Mouse (Mus musculus): Measurements from ENCODE around the gene D11Wsu47e.
A peak's percentile ranks its signal among the peaks of the same experiment; 100 is the strongest.

- TF ChIP-seq CTCF (IDR thresholded peaks at IDR 0.05; ENCODE audit: low read depth) (peak; percentile 99), EP300 (IDR thresholded peaks at IDR 0.05; ENCODE audit: low read depth) (no peak)
These were observed 19.5 kb downstream of the D11Wsu47e start for GRCm38 (mm10) chr11:113703758-113704157.
